Mouse (Mus musculus): ENCODE data around the gene Thg1l. TPM values are rescaled to one million over a fixed set of nuclear protein-coding genes. Genes with fewer than 3 reads are reported as not detected.

Gene Thg1l
- polyA plus RNA-seq, 1 experiment: 4.4 TPM

DNA sequence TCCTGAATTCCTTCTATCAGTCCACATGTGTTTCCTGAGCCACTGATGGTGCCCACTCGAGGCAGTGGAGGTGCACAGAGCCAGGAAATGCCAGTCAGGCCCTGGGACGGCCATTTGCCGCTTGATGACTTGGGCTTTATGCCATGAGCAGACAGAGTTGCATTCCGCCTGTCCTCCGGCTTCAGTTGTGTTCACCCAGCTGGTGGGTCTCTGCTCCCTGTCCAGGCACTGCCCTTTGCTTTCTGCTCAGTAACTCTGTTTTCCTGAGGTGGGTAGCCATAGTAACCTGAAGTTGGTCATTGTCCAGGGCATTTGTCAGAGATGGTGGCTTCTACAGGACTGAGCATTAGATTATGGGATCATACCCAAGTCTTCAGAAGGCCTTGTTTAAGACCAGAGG, 48.0 kb downstream of the Thg1l start:
- H3K4me3 ChIP-seq (ENCODE audit: extremely low read depth, insufficient read depth, insufficient read length): no peak overlapping the region
- H3K4me1 ChIP-seq (ENCODE audit: control insufficient read depth, insufficient read depth, insufficient read length): no peaks in the 10 kb centered on the region
- H3K27me3 ChIP-seq (ENCODE audit: control insufficient read depth, insufficient read depth, low read length): no peaks in the 10 kb centered on the region
- TF ChIP-seq POLR2A (IDR thresholded peaks at IDR 0.05; ENCODE audit: low read depth, low read length) (no peak), CTCF (IDR thresholded peaks at IDR 0.05; ENCODE audit: extremely low read depth, insufficient read depth, insufficient read length, insufficient replicate concordance) (no peak)
- 85% methylated on average over 5 of the region's 5 CpGs for WGBS
- peaks cover 48% of the 10 kb centered on the region for H3K36me3 ChIP-seq (ENCODE audit: control insufficient read depth, insufficient read depth, low read length)
- no peak overlapping the region for H3K27ac ChIP-seq (ENCODE audit: insufficient read depth, low read length)
- DNase-seq (ENCODE audit: low read depth in 1 of 2, low spot score in 2 of 2): no peak

- Histone ChIP-seq H3K27me3 (ENCODE audit: control insufficient read depth, insufficient read depth, low read length) (no peaks in the 10 kb centered on the region), H3K36me3 (ENCODE audit: control insufficient read depth, insufficient read depth, low read length) (peaks cover 43% of the 10 kb centered on the region), H3K27ac (ENCODE audit: insufficient read depth, low read length) (no peak overlapping the region), H3K4me3 (ENCODE audit: extremely low read depth, insufficient read depth, insufficient read length) (no peak overlapping the region), H3K4me1 (ENCODE audit: control insufficient read depth, insufficient read depth, insufficient read length) (no peaks in the 10 kb centered on the region)
- WGBS: 86% methylated on average over 8 of the region's 8 CpGs
- TF ChIP-seq CTCF (IDR thresholded peaks at IDR 0.05; ENCODE audit: extremely low read depth, insufficient read depth, insufficient read length, insufficient replicate concordance): no peak
- no peak for TF ChIP-seq POLR2A (IDR thresholded peaks at IDR 0.05; ENCODE audit: low read depth, low read length)
- no peak for DNase-seq (ENCODE audit: low read depth in 1 of 2, low spot score in 2 of 2)
These were observed 49.0 kb downstream of the Thg1l start for GRCm38 (mm10) chr11:45906109-45906786.

GRCm38 (mm10) chr11:45900233-45901015, 54.9 kb downstream of the Thg1l start:
- Histone ChIP-seq H3K27me3 (ENCODE audit: control insufficient read depth, insufficient read depth, low read length) (no peaks in the 10 kb centered on the region), H3K27ac (ENCODE audit: insufficient read depth, low read length) (no peak overlapping the region), H3K4me3 (ENCODE audit: extremely low read depth, insufficient read depth, insufficient read length) (no peak overlapping the region), H3K4me1 (ENCODE audit: control insufficient read depth, insufficient read depth, insufficient read length) (no peaks in the 10 kb centered on the region), H3K36me3 (ENCODE audit: control insufficient read depth, insufficient read depth, low read length) (peaks cover 26% of the 10 kb centered on the region)
- TF ChIP-seq CTCF (IDR thresholded peaks at IDR 0.05; ENCODE audit: extremely low read depth, insufficient read depth, insufficient read length, insufficient replicate concordance) (no peak), POLR2A (IDR thresholded peaks at IDR 0.05; ENCODE audit: low read depth, low read length) (no peak)
- WGBS: 91% methylated on average over 11 of the region's 11 CpGs
- DNase-seq (ENCODE audit: low read depth in 1 of 2, low spot score in 2 of 2): no peak

DNA sequence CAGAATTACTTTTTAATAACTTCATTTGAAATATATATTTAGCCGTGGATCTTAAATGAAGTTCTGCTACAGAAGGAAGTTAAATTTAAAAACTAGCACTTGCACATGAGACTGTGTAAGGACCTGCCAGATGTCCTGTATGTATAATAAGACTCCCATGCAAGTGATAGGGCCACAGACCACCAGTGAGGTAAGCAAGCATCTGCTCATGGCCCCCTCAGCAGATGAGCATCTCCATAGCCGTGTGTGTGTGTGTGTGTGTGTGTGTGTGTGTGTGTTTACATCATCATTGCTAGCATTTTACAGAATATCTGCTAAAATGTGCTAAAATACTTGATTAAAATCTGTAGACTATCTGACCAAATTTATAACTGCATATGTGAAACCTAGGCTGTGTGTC, 57.9 kb downstream of the Thg1l start:
- peaks cover 43% of the 10 kb centered on the region for H3K36me3 ChIP-seq (ENCODE audit: control insufficient read depth, insufficient read depth, low read length)
- no peak for DNase-seq (ENCODE audit: low read depth in 1 of 2, low spot score in 2 of 2)
- H3K27ac ChIP-seq (ENCODE audit: insufficient read depth, low read length): no peak overlapping the region
- H3K4me3 ChIP-seq (ENCODE audit: extremely low read depth, insufficient read depth, insufficient read length): no peak overlapping the region
- no peaks in the 10 kb centered on the region for H3K27me3 ChIP-seq (ENCODE audit: control insufficient read depth, insufficient read depth, low read length)
- H3K4me1 ChIP-seq (ENCODE audit: control insufficient read depth, insufficient read depth, insufficient read length): no peaks in the 10 kb centered on the region
- TF ChIP-seq POLR2A (IDR thresholded peaks at IDR 0.05; ENCODE audit: low read depth, low read length) (no peak), CTCF (IDR thresholded peaks at IDR 0.05; ENCODE audit: extremely low read depth, insufficient read depth, insufficient read length, insufficient replicate concordance) (no peak)
- 88% methylated on average over 2 of the region's 2 CpGs for WGBS

Other genes starting within 250 kb of the Thg1l start
- gene Clint1, start 103.4 kb downstream of the Thg1l start, polyA plus RNA-seq (2012; rRNA removed): 41.1 and 48.3 TPM in 2 replicates
- gene Lsm11, start 10.6 kb downstream of the Thg1l start, polyA plus RNA-seq (2012; rRNA removed): 3.4 and 4.5 TPM in 2 replicates
- 0.04 and 0.07 TPM in 2 replicates for gene Sox30, start 24.8 kb upstream of the Thg1l start, polyA plus RNA-seq (2012; rRNA removed)
- 9.4 and 28.6 TPM in 2 replicates for gene Gm12166, start 96.8 kb upstream of the Thg1l start, polyA plus RNA-seq (2012; rRNA removed)
- gene Adam19, start 100.5 kb upstream of the Thg1l start, polyA plus RNA-seq (2012; rRNA removed): 21.3 and 24.9 TPM in 2 replicates
- 0.57 and 0.90 TPM in 2 replicates for gene Nipal4, start 211.0 kb upstream of the Thg1l start, polyA plus RNA-seq (2012; rRNA removed)

All from spleen, adult 2 months (tissue).